Mouse (Mus musculus) forebrain, embryonic 10.5 days (tissue): ENCODE data around the gene Mgll. TPM values are rescaled to one million over a fixed set of nuclear protein-coding genes. Genes with fewer than 3 reads are reported as not detected.

Experiments used
- DNase-seq: peaks from one replicate; pipeline ENCODE4 v3.0.0-alpha.2; 2017; ENCODE audit warnings: low spot score; ENCODE audit errors: extremely low spot score
- H3K27ac ChIP-seq: fragments of 300-500 bp; sonication (generic); 2 replicates; pipeline ENCODE4 v1.5.1; 2016; ENCODE audit warnings: mild to moderate bottlenecking
- H3K27me3 ChIP-seq: fragments of 300-500 bp; sonication (generic); 2 replicates; pipeline ENCODE4 v1.6.1; 2016; ENCODE audit warnings: mild to moderate bottlenecking; ENCODE audit not compliant: poor library complexity, severe bottlenecking
- H3K36me3 ChIP-seq: fragments of 300-500 bp; sonication (generic); replicated peaks from 2 replicates; pipeline ENCODE4 v1.6.1; 2016; ENCODE audit warnings: mild to moderate bottlenecking, moderate library complexity
- H3K4me1 ChIP-seq: fragments of 300-500 bp; sonication (generic); 2 replicates; pipeline ENCODE4 v1.6.1; 2016
- H3K4me3 ChIP-seq: fragments of 300-500 bp; sonication (generic); 2 replicates; pipeline ENCODE4 v1.5.1; 2016; ENCODE audit warnings: mild to moderate bottlenecking, moderate library complexity
- H3K9me3 ChIP-seq: fragments of 300-500 bp; sonication (generic); 2 replicates; pipeline ENCODE4 v1.6.1; 2016; ENCODE audit warnings: mild to moderate bottlenecking, moderate library complexity
- WGBS: fragments of 180-500 bp; shearing (Covaris S2); methylation state at CpG from one replicate; pipeline ENCODE4 v1.1.7; 2016; 5-methylcytosine and 5-hydroxymethylcytosine counted together
- polyA plus RNA-seq: library from polyadenylated mRNA; unstranded; fragments of >200 nt; fragmentation: Nextera tagmentation; extraction: Ambion mirVana; gene quantifications from 2 replicates; pipeline ENCODE4 v1.2.1, GENCODE M21; 2016

The Mgll gene
- polyA plus RNA-seq, 1 experiment from 2014 or later: 5.8 TPM

DNA sequence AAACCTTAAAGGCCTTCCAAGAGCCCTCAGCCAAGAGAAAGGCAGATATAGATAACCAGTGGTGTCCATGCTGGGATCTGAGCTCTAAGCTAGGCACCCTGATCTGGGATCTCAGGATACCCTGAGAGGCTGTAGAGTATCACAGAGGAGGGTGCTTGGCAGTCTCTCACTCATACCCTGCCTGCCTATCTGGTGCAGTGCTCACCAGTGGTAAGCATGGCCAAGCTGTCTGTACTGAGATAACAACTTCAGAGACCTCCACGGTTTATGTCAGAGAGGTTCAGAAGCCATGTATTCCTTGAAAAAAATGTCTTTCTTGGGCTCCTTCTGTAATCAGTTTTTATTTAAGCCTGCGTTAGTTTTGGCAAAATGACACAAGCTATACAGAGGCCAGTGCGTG is 16.8 kb downstream of the Mgll start:
- H3K9me3 ChIP-seq: no peaks in the 10 kb centered on the region
- H3K4me1 ChIP-seq: peaks cover 13% of the 10 kb centered on the region
- no peaks in the 10 kb centered on the region for H3K27me3 ChIP-seq
- DNase-seq: no peak
- WGBS: 95% methylated on average over 3 of the region's 3 CpGs
- H3K4me3 ChIP-seq: no peak overlapping the region
- no peak overlapping the region for H3K27ac ChIP-seq
- no peaks in the 10 kb centered on the region for H3K36me3 ChIP-seq

DNA sequence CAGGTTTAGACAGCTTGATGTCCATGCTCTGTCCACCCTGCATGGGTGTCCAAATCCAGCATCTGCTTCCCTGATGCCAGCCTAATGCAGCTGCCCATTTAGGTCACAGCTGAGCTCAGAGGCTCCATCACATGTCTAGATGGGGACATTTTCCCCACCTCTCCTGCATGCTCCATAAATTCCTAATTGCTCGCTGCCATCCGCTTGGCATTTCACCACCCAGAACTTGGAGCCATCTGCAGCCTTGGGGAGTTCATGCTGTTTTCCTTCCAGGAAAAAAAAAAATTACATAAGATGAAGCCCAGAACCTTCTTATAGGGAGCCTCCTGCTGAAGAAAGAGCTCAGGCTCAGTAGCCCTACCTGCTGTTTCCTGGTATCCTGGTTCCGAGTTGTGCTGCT is 17.6 kb downstream of the Mgll start:
- DNase-seq: no peak
- no peaks in the 10 kb centered on the region for H3K36me3 ChIP-seq
- WGBS: 90% methylated on average over 3 of the region's 3 CpGs
- peaks cover 11% of the 10 kb centered on the region for H3K4me1 ChIP-seq
- H3K27me3 ChIP-seq: no peaks in the 10 kb centered on the region
- H3K9me3 ChIP-seq: no peaks in the 10 kb centered on the region
- 0 out of 2 replicates have a peak overlapping the region, but pooled peaks have one; percentile 48 for H3K27ac ChIP-seq
- no peak overlapping the region for H3K4me3 ChIP-seq

DNA sequence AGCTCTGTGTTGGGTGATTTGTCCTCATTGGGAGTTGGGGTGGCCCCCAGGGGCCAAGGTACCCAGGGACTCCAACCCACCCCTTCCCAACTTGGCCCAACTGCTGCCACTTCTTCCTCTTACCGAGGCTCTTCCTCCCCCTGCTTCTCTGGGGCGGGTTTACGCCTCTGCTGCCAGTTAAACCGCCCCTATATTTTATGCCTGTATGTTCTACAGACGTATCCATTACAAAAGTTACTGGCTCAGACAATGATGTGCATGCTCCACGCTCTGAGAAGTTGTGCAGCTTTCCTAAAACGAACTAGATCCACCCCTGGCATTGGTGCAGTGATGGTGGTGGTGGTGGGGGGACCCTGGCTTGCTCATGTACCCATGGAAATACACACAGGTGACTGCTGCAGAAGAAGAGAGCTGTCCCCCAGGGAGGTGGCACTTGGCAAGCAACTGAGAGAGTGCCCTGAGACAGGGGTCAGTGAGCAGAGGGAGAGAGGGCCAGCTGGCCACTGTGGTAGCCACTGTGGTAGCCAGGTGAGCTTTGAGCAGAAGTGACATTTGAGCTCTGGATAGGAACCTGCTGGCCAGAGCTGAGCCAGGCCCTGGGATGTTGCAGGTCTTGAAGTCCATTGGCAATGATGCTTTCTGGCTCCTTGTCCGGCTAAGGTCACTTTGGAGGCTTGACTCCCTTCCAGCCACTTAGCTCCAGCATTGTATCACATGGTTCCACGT is 18.2 kb downstream of the Mgll start:
- WGBS: 84% methylated on average over 9 of the region's 9 CpGs
- H3K4me3 ChIP-seq: no peak overlapping the region
- H3K27me3 ChIP-seq: no peaks in the 10 kb centered on the region
- no peak for DNase-seq
- no peaks in the 10 kb centered on the region for H3K36me3 ChIP-seq
- peaks cover 9% of the 10 kb centered on the region for H3K4me1 ChIP-seq
- 0 out of 2 replicates have a peak overlapping the region, but pooled peaks have one; percentile 48 for H3K27ac ChIP-seq
- no peaks in the 10 kb centered on the region for H3K9me3 ChIP-seq

DNA sequence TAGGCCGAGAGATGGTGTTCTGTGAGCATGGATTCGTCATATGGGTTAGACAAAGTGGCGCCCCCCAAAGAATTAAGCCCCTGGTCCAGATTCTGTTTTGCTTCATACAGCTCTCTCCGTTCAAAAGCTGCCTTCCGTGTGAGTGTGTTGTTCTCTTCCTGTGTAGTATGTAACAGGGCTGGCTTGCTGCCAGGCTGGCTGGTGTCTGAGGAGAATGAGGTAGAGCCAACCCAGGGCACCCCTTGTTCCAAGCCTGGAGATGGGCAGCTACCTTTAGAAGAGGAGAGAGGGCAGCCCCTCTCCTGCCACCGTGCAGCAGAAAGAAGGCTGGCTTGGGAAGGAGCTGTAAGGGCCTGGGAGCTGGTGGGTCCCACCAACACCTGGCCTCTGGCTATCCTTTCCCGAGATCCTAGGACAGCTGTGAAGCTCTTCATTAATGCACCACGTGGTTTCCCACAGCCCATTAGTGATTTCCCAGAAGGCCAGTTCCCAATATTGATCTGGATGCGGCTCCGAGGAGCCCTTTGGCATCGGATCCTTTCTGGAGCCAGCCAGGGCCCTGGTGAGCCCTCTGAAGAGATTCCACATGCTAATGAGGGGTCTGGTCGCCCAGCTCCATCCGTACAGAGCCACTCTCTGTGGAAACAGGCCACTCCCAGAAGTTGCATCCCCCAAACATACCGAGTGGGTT is 19.5 kb downstream of the Mgll start:
- H3K27ac ChIP-seq: peak overlapping the region; percentile 20; the same call in 1 of the 2 replicates
- H3K4me3 ChIP-seq: no peak overlapping the region
- H3K9me3 ChIP-seq: no peaks in the 10 kb centered on the region
- no peaks in the 10 kb centered on the region for H3K36me3 ChIP-seq
- 81% methylated on average over 14 of the region's 14 CpGs for WGBS
- no peaks in the 10 kb centered on the region for H3K27me3 ChIP-seq
- H3K4me1 ChIP-seq: peaks cover 8% of the 10 kb centered on the region; the same call in 1 of the 2 replicates
- no peak for DNase-seq

DNA sequence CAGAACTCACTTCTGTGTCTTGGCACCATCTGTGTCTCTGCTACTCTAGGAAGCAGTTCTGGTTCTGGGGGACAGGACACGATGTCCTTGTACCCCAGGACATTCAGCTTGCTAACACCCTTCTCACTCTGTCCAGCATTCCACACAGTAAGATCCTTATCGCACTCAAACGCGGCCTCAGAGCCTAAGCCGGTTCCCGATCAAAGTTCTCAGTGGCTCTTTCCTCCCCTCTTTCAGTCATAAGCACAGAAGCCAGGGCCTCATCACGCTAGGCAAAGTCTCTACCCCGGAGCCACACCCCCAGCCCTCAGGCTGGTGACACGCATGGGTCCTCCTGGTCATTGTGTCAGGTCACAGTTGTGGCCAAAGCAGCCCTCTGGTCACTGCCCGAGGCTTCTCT is 20.8 kb downstream of the Mgll start:
- H3K9me3 ChIP-seq: no peaks in the 10 kb centered on the region
- DNase-seq: no peak
- 89% methylated on average over 10 of the region's 10 CpGs for WGBS
- H3K27ac ChIP-seq: no peak overlapping the region
- no peaks in the 10 kb centered on the region for H3K27me3 ChIP-seq
- no peak overlapping the region for H3K4me3 ChIP-seq
- no peaks in the 10 kb centered on the region for H3K36me3 ChIP-seq
- peaks cover 8% of the 10 kb centered on the region; the same call in 1 of the 2 replicates for H3K4me1 ChIP-seq

DNA sequence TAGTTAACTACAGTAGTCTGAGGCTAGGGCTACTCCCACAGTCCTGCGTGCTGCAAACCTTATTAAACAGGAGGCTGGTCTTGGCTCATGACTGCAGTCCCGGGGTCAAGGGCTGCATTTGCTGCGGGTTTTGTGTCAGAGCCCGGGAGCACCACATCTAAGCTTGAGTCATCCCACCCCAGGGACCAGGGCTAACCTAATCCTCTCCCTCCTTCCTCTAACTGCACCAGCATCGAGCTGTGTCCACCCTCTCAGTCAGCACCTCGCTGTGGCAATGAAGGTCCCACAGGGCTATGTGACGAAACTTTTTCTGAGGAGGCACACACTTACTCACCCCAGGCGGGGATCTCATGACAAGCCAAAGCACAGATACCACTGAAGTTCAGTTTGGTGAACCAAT is 22.1 kb downstream of the Mgll start:
- Histone ChIP-seq H3K4me3 (no peak overlapping the region), H3K27me3 (no peaks in the 10 kb centered on the region), H3K36me3 (no peaks in the 10 kb centered on the region), H3K9me3 (no peaks in the 10 kb centered on the region), H3K27ac (no peak overlapping the region), H3K4me1 (peaks cover 12% of the 10 kb centered on the region; the same call in 1 of the 2 replicates)
- WGBS: 88% methylated on average over 8 of the region's 8 CpGs
- no peak for DNase-seq

DNA sequence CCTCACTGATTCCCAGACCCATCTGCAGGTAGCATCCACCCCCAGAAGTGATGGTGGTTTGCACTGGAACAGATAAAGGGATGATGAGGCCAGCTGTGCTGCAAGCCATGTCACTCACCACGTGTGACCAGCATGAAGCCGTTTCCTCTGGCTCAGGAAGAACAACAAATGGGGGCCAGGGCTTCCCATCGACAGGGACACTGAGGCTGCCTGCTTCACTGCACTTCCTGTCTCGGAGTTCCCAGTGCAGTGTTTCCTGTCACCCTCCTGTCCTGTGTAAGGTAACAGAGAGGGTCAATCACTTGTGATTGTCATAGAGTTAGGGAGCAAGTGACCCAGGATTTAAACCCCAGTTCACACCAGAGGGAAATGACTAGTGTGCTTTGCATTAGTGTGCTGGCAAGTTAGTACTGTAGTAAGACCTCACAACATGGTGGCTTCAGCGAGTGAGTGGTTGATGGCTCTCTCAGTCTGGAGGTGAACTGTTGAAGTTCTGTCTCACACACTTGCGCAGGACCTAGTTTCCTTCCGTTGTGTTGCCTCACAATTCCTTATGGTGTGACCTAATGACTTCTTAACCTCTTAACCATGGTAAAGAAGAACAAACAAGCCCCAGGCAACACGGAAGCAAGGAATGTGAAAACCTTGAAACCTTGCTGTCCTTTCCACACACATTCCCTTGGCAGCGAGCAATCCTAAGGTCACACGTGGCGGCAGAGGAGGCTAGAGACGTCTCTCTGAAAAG is 23.3 kb downstream of the Mgll start:
- no peak for DNase-seq

DNA sequence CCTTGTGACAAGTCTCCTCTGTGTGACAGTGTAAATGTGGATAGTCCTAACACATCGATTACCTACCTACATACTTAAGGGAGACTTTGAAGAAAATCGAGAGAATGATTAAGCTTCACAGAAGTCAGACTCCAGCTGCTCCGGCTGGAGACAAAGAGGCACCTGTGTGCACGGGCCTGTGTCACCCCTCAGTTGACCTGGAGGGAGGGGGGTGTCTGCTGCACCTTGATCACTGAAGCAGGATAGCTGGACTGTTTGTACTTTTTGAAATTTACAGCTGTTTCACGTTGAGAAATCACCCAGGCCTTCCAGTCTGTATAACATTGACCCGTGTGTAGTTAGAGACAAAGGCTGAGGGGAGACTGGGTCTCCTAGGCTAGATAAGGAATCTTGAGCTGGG is 26.7 kb downstream of the Mgll start:
- WGBS: 79% methylated on average over 6 of the region's 6 CpGs
- no peak for DNase-seq
- no peaks in the 10 kb centered on the region for H3K27me3 ChIP-seq

More for the DNA sequence above, 23.3 kb downstream of the Mgll start:
- Histone ChIP-seq H3K4me1 (peaks cover 17% of the 10 kb centered on the region), H3K9me3 (no peaks in the 10 kb centered on the region), H3K27ac (no peak overlapping the region), H3K36me3 (no peaks in the 10 kb centered on the region), H3K27me3 (no peaks in the 10 kb centered on the region), H3K4me3 (no peak overlapping the region)
- WGBS: 71% methylated on average over 12 of the region's 12 CpGs

DNA sequence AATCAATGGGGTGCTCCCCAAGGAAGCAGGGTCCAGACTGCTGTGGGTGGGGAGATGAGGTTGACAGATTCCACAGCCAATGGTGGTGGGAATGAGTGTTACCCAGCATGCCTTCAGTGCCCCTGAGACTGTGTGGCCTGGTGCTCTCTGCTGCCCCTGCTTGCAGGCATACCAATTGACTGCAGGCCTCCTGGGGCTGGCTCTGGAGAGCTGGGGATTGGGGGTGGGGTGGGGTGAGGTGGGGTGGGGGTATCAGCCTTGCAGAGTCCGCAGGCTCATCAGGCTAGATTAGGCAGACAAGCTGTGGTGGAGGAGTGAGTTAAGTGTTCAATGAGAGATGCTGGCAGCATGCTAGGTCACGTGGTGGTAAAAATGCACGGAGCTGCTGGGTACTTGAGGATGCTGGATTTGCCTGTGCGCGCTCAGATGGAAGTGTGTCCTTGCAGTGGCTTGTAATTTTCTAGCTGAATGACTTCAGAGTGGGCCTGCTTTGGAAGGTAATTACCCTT is 28.6 kb downstream of the Mgll start:
- no peaks in the 10 kb centered on the region for H3K27me3 ChIP-seq
- DNase-seq: no peak
- no peaks in the 10 kb centered on the region for H3K36me3 ChIP-seq
- no peak overlapping the region for H3K4me3 ChIP-seq
- WGBS: 37% methylated on average over 5 of the region's 5 CpGs
- peaks cover 21% of the 10 kb centered on the region for H3K4me1 ChIP-seq
- H3K9me3 ChIP-seq: no peaks in the 10 kb centered on the region
- H3K27ac ChIP-seq: peak overlapping the region; percentile 63

More for the DNA sequence above, 26.7 kb downstream of the Mgll start:
- Histone ChIP-seq H3K36me3 (no peaks in the 10 kb centered on the region), H3K27ac (no peak overlapping the region), H3K4me1 (peaks cover 27% of the 10 kb centered on the region), H3K9me3 (no peaks in the 10 kb centered on the region), H3K4me3 (no peak overlapping the region)

DNA sequence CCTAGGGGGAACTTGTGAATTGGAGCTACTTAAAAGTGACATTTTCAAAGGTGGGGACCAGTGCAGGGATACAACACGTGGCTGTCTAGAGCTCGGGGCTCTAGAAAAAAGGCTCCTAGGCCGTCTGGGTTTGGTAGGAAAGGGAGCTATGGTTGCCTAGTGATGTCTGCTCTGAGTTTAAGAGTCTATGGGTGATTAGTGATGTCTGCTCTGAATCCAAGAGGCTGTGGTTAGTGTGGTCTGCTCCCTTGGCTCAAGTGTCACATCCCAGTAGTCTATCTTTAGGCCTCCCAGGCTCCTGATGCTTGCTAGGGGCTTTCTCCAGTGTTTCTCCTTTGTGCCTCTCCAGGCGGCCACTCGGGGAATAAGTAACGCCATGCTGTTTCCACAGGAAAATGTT is 29.4 kb downstream of the Mgll start:
- Histone ChIP-seq H3K4me3 (no peak overlapping the region), H3K27me3 (no peaks in the 10 kb centered on the region), H3K4me1 (peaks cover 18% of the 10 kb centered on the region), H3K36me3 (no peaks in the 10 kb centered on the region), H3K27ac (no peak overlapping the region), H3K9me3 (no peaks in the 10 kb centered on the region)
- WGBS: 83% methylated on average over 6 of the region's 6 CpGs
- DNase-seq: no peak

DNA sequence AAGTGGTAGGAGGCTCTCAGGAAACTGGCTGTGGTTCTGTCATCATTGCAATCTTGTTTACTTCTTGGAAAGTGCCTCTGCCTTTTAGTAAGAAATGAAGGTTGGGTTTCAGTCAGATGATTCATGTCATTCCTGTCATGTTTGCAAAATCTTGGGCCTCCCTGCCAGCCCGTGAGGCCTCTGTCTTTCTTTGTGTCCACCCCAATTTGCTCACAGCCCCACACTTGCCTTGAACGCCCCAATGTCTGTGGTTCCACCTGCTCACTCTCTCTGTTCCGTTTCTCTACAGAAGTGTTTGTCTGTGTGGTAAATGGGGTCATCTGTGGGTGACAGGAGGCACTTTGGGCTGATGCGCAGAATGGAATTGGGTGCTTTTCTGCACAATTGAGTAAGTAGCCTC is 32.8 kb downstream of the Mgll start:
- Histone ChIP-seq H3K27ac (no peak overlapping the region), H3K27me3 (no peaks in the 10 kb centered on the region), H3K36me3 (no peaks in the 10 kb centered on the region), H3K4me1 (peaks cover 35% of the 10 kb centered on the region), H3K4me3 (no peak overlapping the region), H3K9me3 (no peaks in the 10 kb centered on the region)
- WGBS: 92% methylated on average over 4 of the region's 4 CpGs
- no peak for DNase-seq

DNA sequence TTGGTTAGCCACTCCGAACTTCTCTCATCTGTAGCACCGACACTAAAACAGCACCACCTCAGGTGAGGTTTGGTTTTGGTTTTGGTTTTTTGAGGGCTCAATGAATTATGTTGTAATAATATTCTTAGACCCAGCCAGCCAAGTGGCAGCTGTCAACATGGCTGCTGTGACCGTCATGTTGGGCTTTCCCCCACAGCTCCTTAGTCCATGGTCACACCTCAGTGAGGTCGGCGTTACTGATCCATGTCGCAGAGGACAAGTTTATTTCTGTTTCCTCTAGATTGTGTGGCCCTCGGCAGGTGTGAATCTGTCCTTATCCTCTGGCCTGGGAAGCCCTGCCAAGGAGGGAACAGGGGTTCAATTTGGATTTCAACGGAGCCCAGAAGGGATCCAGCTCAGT is 33.9 kb downstream of the Mgll start:
- DNase-seq: no peak
- no peaks in the 10 kb centered on the region for H3K9me3 ChIP-seq
- H3K36me3 ChIP-seq: no peaks in the 10 kb centered on the region
- no peaks in the 10 kb centered on the region for H3K27me3 ChIP-seq
- H3K27ac ChIP-seq: no peak overlapping the region
- peaks cover 31% of the 10 kb centered on the region for H3K4me1 ChIP-seq
- 93% methylated on average over 8 of the region's 8 CpGs for WGBS
- H3K4me3 ChIP-seq: no peak overlapping the region
